Mouse (Mus musculus) intestine, embryonic 14.5 days (tissue): Measurements from ENCODE around the gene Rin2. TPM values are rescaled to one million over a fixed set of nuclear protein-coding genes. Genes with fewer than 3 reads are reported as not detected.

ENCODE experiments used
- ATAC-seq: fragments of 200-750 bp; cut with Nextera tagmentation; replicated peaks from 2 replicates; pipeline ENCODE4 v1.8.0; 2017; ENCODE audit warnings: low read depth, moderate number of reproducible peaks, moderate TSS enrichment, moderate library complexity; ENCODE audit not compliant: low FRiP score, low TSS enrichment
- DNase-seq: peaks from one replicate; pipeline ENCODE4 v3.0.0-alpha.2; 2018; ENCODE audit warnings: low spot score
- H3K27ac ChIP-seq: fragments of 300-500 bp; sonication (generic); 2 replicates; pipeline ENCODE4 v1.5.1; 2014; ENCODE audit warnings: low read depth, mild to moderate bottlenecking, control low read depth
- H3K27me3 ChIP-seq: fragments of 300-500 bp; sonication (generic); replicated peaks from 2 replicates; pipeline ENCODE4 v1.6.1; 2014; ENCODE audit warnings: low read length, control low read depth; ENCODE audit not compliant: control insufficient read depth, insufficient read depth
- H3K36me3 ChIP-seq: fragments of 300-500 bp; sonication (generic); 2 replicates; pipeline ENCODE4 v1.6.1; 2014; ENCODE audit warnings: low read length, control low read depth; ENCODE audit not compliant: control insufficient read depth, insufficient read depth
- H3K4me1 ChIP-seq: fragments of 300-500 bp; sonication (generic); replicated peaks from 2 replicates; pipeline ENCODE4 v1.6.1; 2014; ENCODE audit warnings: low read length, control low read depth, mixed read lengths; ENCODE audit not compliant: control insufficient read depth, insufficient read depth
- H3K4me2 ChIP-seq: fragments of 300-500 bp; sonication (generic); 2 replicates; pipeline ENCODE4 v1.6.1; 2014; ENCODE audit warnings: low read length
- H3K4me3 ChIP-seq: fragments of 300-500 bp; sonication (generic); 2 replicates; pipeline ENCODE4 v1.5.1; 2014; ENCODE audit warnings: low read depth, low read length, control low read depth, mixed read lengths
- H3K9ac ChIP-seq: fragments of 300-500 bp; sonication (generic); 2 replicates; pipeline ENCODE4 v1.6.1; 2014; ENCODE audit warnings: mild to moderate bottlenecking, low read length
- H3K9me3 ChIP-seq: fragments of 300-500 bp; sonication (generic); 2 replicates; pipeline ENCODE4 v1.6.1; 2016; ENCODE audit warnings: low read length, control low read depth; ENCODE audit not compliant: control insufficient read depth
- WGBS: fragments of 180-500 bp; shearing (Covaris S2); extraction: QIAGEN DNeasy Blood & Tissue Kit; methylation state at CpG from one replicate; pipeline ENCODE4 v1.1.7; 2014; 5-methylcytosine and 5-hydroxymethylcytosine counted together
- polyA plus RNA-seq: library from polyadenylated mRNA; unstranded; fragments of >200 nt; fragmentation: Nextera tagmentation; extraction: Ambion mirVana; gene quantifications from 2 replicates; pipeline ENCODE4 v1.2.1, GENCODE M21; 2014

The Rin2 gene
- polyA plus RNA-seq, 1 experiment from 2014 or later: 25.0 TPM

GRCm38 (mm10) chr2:145859442-145859931 is 184.5 kb downstream of the Rin2 start:
- 25% methylated on average over 7 of the region's 7 CpGs for WGBS
- Histone ChIP-seq H3K4me2 (peak overlapping the region; percentile 62), H3K9ac (no peak overlapping the region), H3K36me3 (0 out of 2 replicates have a peak, but pooled peaks cover 4% of the 10 kb centered on the region), H3K9me3 (no peaks in the 10 kb centered on the region), H3K4me3 (no peak overlapping the region), H3K4me1 (peaks cover 36% of the 10 kb centered on the region), H3K27ac (peak overlapping the region; percentile 97), H3K27me3 (no peaks in the 10 kb centered on the region)
- ATAC-seq (peak; percentile 25), DNase-seq (peak; percentile 79)

GRCm38 (mm10) chr2:145859932-145860801 is 185.2 kb downstream of the Rin2 start:
- Histone ChIP-seq H3K9ac (peak overlapping the region; percentile 58), H3K4me2 (peak overlapping the region; percentile 62), H3K9me3 (no peaks in the 10 kb centered on the region), H3K27me3 (no peaks in the 10 kb centered on the region), H3K4me1 (peaks cover 36% of the 10 kb centered on the region), H3K36me3 (0 out of 2 replicates have a peak, but pooled peaks cover 4% of the 10 kb centered on the region), H3K4me3 (peak overlapping the region; percentile 45), H3K27ac (peak overlapping the region; percentile 97)
- ATAC-seq: peak; percentile 72
- WGBS: 6% methylated on average over 39 of the region's 40 CpGs
- DNase-seq: peak; percentile 87

- H3K4me1 ChIP-seq: peaks cover 36% of the 10 kb centered on the region
- 0 out of 2 replicates have a peak, but pooled peaks cover 4% of the 10 kb centered on the region for H3K36me3 ChIP-seq
Measured at GRCm38 (mm10) chr2:145861193-145862123, 186.4 kb downstream of the Rin2 start.

GRCm38 (mm10) chr2:145862206-145862817 is 187.3 kb downstream of the Rin2 start:
- H3K4me2 ChIP-seq: peak overlapping the region; percentile 62
- DNase-seq: peak; percentile 56
- peaks cover 36% of the 10 kb centered on the region for H3K4me1 ChIP-seq
- H3K27me3 ChIP-seq: no peaks in the 10 kb centered on the region
- WGBS: 34% methylated on average over 10 of the region's 10 CpGs
- H3K9me3 ChIP-seq: peaks cover 6% of the 10 kb centered on the region; the same call in 1 of the 2 replicates
- peak overlapping the region; percentile 97 for H3K27ac ChIP-seq
- peak overlapping the region; percentile 45 for H3K4me3 ChIP-seq
- ATAC-seq: no peak
- peaks cover 5% of the 10 kb centered on the region; the same call in 1 of the 2 replicates for H3K36me3 ChIP-seq
- peak overlapping the region; percentile 44 for H3K9ac ChIP-seq

More at GRCm38 (mm10) chr2:145861193-145862123, 186.4 kb downstream of the Rin2 start:
- peak overlapping the region; percentile 62 for H3K4me2 ChIP-seq
- no peaks in the 10 kb centered on the region for H3K27me3 ChIP-seq
- 56% methylated on average over 8 of the region's 8 CpGs for WGBS
- H3K4me3 ChIP-seq: peak overlapping the region; percentile 45
- DNase-seq (no peak), ATAC-seq (no peak)
- H3K9ac ChIP-seq: peak overlapping the region; percentile 58
- peak overlapping the region; percentile 97 for H3K27ac ChIP-seq
- no peaks in the 10 kb centered on the region for H3K9me3 ChIP-seq

GRCm38 (mm10) chr2:145865344-145865743 is 190.3 kb downstream of the Rin2 start:
- Histone ChIP-seq H3K27me3 (no peaks in the 10 kb centered on the region), H3K9me3 (peaks cover 6% of the 10 kb centered on the region; the same call in 1 of the 2 replicates), H3K27ac (no peak overlapping the region), H3K9ac (no peak overlapping the region), H3K4me3 (no peak overlapping the region), H3K4me1 (peaks cover 21% of the 10 kb centered on the region), H3K4me2 (no peak overlapping the region), H3K36me3 (peaks cover 13% of the 10 kb centered on the region; the same call in 1 of the 2 replicates)
- ATAC-seq: no peak
- no peak for DNase-seq
- WGBS: 92% methylated on average over 3 of the region's 3 CpGs

- H3K9ac ChIP-seq: no peak overlapping the region
- peaks cover 15% of the 10 kb centered on the region for H3K4me1 ChIP-seq
- peaks cover 6% of the 10 kb centered on the region; the same call in 1 of the 2 replicates for H3K9me3 ChIP-seq
- WGBS: 96% methylated on average over 3 of the region's 3 CpGs
- no peak overlapping the region for H3K27ac ChIP-seq
- H3K4me3 ChIP-seq: no peak overlapping the region
- no peak overlapping the region for H3K4me2 ChIP-seq
- DNase-seq: no peak
- H3K27me3 ChIP-seq: no peaks in the 10 kb centered on the region
- H3K36me3 ChIP-seq: peaks cover 13% of the 10 kb centered on the region; the same call in 1 of the 2 replicates
- ATAC-seq: no peak
Measured at GRCm38 (mm10) chr2:145866238-145866637, 191.2 kb downstream of the Rin2 start.

- WGBS: 96% methylated on average over 11 of the region's 11 CpGs
- Histone ChIP-seq H3K27ac (no peak overlapping the region), H3K9me3 (peaks cover 6% of the 10 kb centered on the region; the same call in 1 of the 2 replicates), H3K4me3 (no peak overlapping the region), H3K36me3 (peaks cover 13% of the 10 kb centered on the region; the same call in 1 of the 2 replicates), H3K4me2 (no peak overlapping the region), H3K4me1 (peaks cover 10% of the 10 kb centered on the region), H3K9ac (no peak overlapping the region), H3K27me3 (no peaks in the 10 kb centered on the region)
- DNase-seq: no peak
- ATAC-seq: no peak
Measured at GRCm38 (mm10) chr2:145866695-145867449, 191.9 kb downstream of the Rin2 start.
